Mouse (Mus musculus) intestine, embryonic 16.5 days (tissue): ENCODE results near the gene Sh2d6. TPM values are rescaled to one million over a fixed set of nuclear protein-coding genes. Genes with fewer than 3 reads are reported as not detected.

Source experiments
- ATAC-seq: fragments of 200-750 bp; cut with Nextera tagmentation; 2 replicates; pipeline ENCODE4 v1.8.0; 2017; ENCODE audit warnings: moderate TSS enrichment, moderate library complexity
- H3K27ac ChIP-seq: fragments of 300-500 bp; sonication (generic); 2 replicates; pipeline ENCODE4 v1.5.1; 2014; ENCODE audit warnings: mild to moderate bottlenecking, low read length
- H3K27me3 ChIP-seq: fragments of 300-500 bp; sonication (generic); replicated peaks from 2 replicates; pipeline ENCODE4 v1.6.1; 2014; ENCODE audit warnings: low read length, control low read depth, mixed read lengths; ENCODE audit not compliant: control insufficient read depth, insufficient read depth
- H3K36me3 ChIP-seq: fragments of 300-500 bp; sonication (generic); 2 replicates; pipeline ENCODE4 v1.6.1; 2014; ENCODE audit warnings: low read length, control low read depth; ENCODE audit not compliant: control insufficient read depth, insufficient read depth
- H3K4me1 ChIP-seq: fragments of 300-500 bp; sonication (generic); 2 replicates; pipeline ENCODE4 v1.6.1; 2014; ENCODE audit warnings: low read length, control low read depth, mixed read lengths; ENCODE audit not compliant: control insufficient read depth, insufficient read depth
- H3K4me2 ChIP-seq: fragments of 300-500 bp; sonication (generic); 2 replicates; pipeline ENCODE4 v1.6.1; 2014; ENCODE audit warnings: low read depth, low read length, control low read depth
- H3K4me3 ChIP-seq: fragments of 300-500 bp; sonication (generic); 2 replicates; pipeline ENCODE4 v1.5.1; 2014; ENCODE audit warnings: mild to moderate bottlenecking, low read length
- H3K9ac ChIP-seq: fragments of 300-500 bp; sonication (generic); 2 replicates; pipeline ENCODE4 v1.6.1; 2014; ENCODE audit warnings: low read depth, low read length
- H3K9me3 ChIP-seq: fragments of 300-500 bp; sonication (generic); 2 replicates; pipeline ENCODE4 v1.6.1; 2016; ENCODE audit warnings: low read length, control low read depth; ENCODE audit not compliant: control insufficient read depth
- WGBS: fragments of 180-500 bp; shearing (Covaris S2); extraction: QIAGEN DNeasy Blood & Tissue Kit; methylation state at CpG from one replicate; pipeline ENCODE4 v1.1.7; 2014; 5-methylcytosine and 5-hydroxymethylcytosine counted together
- polyA plus RNA-seq: library from polyadenylated mRNA; unstranded; fragments of >200 nt; fragmentation: Nextera tagmentation; extraction: Ambion mirVana; gene quantifications from 2 replicates; pipeline ENCODE4 v1.2.1, GENCODE M21; 2015

Sh2d6 gene
- polyA plus RNA-seq, 1 experiment from 2014 or later: 0.42 TPM

DNA sequence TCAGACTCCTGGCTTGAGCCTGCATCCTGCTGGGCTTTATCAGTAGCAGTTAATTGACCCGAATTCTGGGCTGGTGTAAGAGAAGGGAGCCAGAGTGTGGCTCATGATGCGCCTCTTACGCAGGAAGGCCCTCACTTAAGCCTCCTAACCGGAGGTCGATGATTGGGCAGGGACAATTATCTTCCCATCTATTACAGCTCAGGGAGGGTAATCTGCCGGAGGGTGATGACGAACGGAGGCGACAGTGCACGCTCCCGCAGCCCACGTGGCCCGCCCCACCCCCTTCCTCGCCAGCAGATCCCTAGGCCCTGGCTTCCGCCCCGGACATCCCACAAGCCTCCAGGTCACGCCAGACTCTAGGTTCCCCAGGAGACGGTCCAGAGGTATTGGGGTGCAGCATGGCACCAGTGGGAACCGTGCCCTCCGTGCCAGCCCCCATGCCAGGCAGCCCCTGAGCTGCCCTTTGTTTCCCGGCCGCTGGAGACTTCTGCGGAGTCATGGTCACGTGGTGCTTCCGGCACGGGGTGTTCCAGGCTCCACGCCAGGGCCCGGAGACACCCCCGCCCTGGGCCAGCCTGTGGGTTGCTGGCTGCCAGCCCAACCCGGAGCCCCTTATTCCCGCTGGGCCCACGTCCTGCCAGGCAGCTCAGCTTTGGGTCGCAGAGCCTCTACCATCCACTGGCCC is 9.0 kb downstream of the Sh2d6 start:
- 8% methylated on average over 33 of the region's 33 CpGs for WGBS
- Histone ChIP-seq H3K4me3 (peak overlapping the region; percentile 46), H3K9ac (peak overlapping the region; percentile 72), H3K4me1 (peaks cover 17% of the 10 kb centered on the region), H3K36me3 (no peaks in the 10 kb centered on the region), H3K27ac (peak overlapping the region; percentile 86), H3K4me2 (peak overlapping the region; percentile 69), H3K27me3 (no peaks in the 10 kb centered on the region), H3K9me3 (no peaks in the 10 kb centered on the region)
- peak; percentile 90 for ATAC-seq

DNA sequence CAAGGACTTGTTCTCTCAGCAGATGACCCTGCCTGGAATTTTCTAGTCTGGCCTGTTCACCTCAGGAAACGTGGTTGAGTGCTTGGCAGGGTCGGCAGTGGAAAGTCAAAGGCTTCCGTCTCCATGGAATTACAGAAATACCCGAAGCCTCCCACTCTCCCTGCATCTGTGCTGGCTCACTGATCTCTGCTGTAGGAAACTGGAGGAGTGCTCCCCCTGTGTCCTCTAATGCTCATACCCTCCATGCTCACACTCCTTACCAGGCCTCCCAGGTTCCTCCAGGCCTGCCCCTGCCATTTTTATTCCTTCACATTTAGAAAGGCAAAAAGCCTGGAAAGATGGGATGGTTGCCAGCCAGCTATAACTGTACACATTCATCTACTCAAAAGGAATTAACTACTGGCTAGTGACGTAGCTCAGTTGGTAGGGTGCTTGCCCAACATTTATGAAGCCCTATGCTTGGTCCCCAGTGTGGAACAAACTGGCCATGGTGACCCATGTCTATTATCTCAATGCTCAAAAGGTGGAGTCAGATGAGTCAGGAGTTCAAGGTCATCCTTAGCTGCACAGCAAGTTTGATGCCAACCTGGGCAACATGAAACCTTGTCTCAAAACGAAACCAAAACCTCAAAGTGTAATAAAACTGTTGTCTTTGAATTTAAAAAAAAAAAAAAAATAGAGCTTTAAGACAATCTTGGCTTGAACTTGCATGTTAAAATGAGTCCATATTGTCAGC is 10.7 kb downstream of the Sh2d6 start:
- WGBS: 70% methylated on average over 6 of the region's 6 CpGs
- no peak for ATAC-seq

DNA sequence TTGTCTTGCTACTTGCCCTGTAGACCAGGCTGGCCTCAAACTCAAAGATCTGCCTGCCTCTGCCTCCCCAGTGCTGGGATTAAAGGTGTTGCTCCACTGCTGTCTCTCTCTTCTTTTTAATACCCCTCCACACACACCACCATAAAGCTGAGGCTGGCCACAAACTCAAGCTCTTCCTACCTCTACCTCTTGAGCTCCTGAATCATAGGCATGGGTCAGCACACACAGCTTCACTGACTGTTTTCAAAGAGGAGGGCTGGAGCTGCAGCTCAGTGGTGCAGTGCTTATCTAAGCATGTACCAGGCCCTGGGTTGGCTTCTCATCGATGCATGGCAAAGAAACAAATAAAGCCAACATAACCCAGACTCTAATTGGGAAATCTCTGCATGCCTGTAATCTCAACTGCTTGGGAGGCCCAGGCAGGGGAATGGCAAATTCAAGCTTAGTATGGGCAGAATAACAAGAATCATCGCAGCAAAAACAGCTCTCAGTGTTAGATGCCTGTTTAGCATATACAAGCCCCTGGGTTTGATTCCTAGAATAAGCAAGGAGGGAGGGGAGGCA is 11.6 kb downstream of the Sh2d6 start:
- no peak for ATAC-seq
- Histone ChIP-seq H3K4me2 (no peak overlapping the region), H3K36me3 (no peaks in the 10 kb centered on the region), H3K27me3 (no peaks in the 10 kb centered on the region), H3K4me1 (peaks cover 17% of the 10 kb centered on the region), H3K9me3 (no peaks in the 10 kb centered on the region), H3K9ac (no peak overlapping the region), H3K27ac (no peak overlapping the region), H3K4me3 (no peak overlapping the region)
- WGBS: 76% methylated on average over 2 of the region's 2 CpGs

More for the DNA sequence above, 10.7 kb downstream of the Sh2d6 start:
- Histone ChIP-seq H3K4me2 (no peak overlapping the region), H3K27ac (no peak overlapping the region), H3K4me1 (peaks cover 17% of the 10 kb centered on the region), H3K9me3 (no peaks in the 10 kb centered on the region), H3K9ac (no peak overlapping the region), H3K27me3 (no peaks in the 10 kb centered on the region), H3K36me3 (no peaks in the 10 kb centered on the region), H3K4me3 (no peak overlapping the region)

DNA sequence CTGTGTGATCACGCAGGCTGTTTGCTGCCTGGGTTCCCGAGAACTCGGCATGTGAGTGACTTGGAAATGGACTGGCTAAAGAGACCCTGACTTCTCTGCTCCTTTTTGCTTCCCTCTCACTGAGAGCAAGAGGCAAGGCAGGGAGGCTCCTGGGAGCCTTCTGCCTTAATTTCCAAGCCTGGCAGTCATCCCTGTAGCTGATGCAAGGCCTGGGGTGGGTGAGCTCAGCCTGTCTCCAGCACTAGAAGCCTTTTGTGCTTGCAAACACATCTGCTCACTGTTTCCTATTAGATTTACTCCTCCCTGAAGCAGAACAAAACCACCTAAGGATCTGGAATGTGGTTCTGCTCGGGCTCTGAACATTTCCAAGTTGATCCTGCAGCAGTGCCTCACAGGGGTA is 12.9 kb downstream of the Sh2d6 start:
- no peak for ATAC-seq
- H3K4me3 ChIP-seq: no peak overlapping the region
- no peak overlapping the region for H3K9ac ChIP-seq
- WGBS: 78% methylated on average over 4 of the region's 4 CpGs
- H3K36me3 ChIP-seq: no peaks in the 10 kb centered on the region
- no peak overlapping the region for H3K27ac ChIP-seq
- no peaks in the 10 kb centered on the region for H3K27me3 ChIP-seq
- H3K9me3 ChIP-seq: no peaks in the 10 kb centered on the region
- H3K4me1 ChIP-seq: peaks cover 17% of the 10 kb centered on the region
- no peak overlapping the region for H3K4me2 ChIP-seq

DNA sequence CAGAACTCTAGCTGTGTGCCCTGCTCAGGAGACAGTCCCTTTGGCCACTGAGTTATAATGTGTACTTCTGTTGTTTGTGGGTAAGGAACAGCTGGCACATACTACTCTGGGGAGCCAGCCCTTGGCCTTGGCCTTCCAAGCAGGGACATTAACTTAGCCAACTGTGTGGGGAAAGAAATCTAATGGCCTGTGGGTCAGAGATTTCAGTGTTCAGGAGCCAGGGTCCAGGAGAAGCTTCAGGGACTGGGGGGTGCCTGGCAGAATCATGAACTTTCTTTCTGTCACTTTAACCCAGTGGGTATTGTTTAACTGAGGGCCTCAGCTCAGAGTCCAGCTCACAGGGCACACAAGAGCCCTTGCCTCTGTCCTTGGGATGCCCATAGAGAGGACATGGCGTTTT is 15.4 kb downstream of the Sh2d6 start:
- ATAC-seq: no peak
- Histone ChIP-seq H3K9me3 (no peaks in the 10 kb centered on the region), H3K36me3 (no peaks in the 10 kb centered on the region), H3K4me3 (no peak overlapping the region), H3K27me3 (no peaks in the 10 kb centered on the region), H3K4me1 (0 out of 2 replicates have a peak, but pooled peaks cover 3% of the 10 kb centered on the region), H3K27ac (no peak overlapping the region), H3K9ac (no peak overlapping the region), H3K4me2 (no peak overlapping the region)
- WGBS: 70% methylated on average over 1 of the region's 1 CpGs

DNA sequence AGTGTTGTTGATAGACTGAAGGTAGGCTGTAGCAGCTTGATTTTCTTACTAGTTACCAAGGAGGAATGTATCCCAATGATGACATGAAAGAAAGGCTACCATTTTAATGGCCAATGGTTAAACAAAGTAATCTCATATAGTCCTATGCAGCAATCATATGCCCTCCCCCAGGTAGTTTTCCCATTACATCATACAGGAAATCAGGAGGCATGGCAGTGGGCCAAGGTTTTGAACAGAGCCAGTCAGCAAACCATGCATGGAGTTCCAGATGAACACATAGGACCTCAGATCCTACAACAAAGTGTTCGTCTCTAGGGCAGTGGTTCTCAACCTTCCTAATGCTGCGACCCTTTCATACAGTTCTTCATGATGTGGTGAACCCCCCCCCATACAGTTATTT is 17.6 kb downstream of the Sh2d6 start:
- no peak overlapping the region for H3K27ac ChIP-seq
- H3K36me3 ChIP-seq: no peaks in the 10 kb centered on the region
- 0 out of 2 replicates have a peak, but pooled peaks cover 3% of the 10 kb centered on the region for H3K4me1 ChIP-seq
- H3K4me2 ChIP-seq: no peak overlapping the region
- WGBS: 87% methylated on average over 2 of the region's 2 CpGs
- ATAC-seq: peak; percentile 42; the same call in 1 of the 2 replicates
- H3K4me3 ChIP-seq: no peak overlapping the region
- no peaks in the 10 kb centered on the region for H3K9me3 ChIP-seq
- H3K27me3 ChIP-seq: no peaks in the 10 kb centered on the region
- H3K9ac ChIP-seq: no peak overlapping the region

DNA sequence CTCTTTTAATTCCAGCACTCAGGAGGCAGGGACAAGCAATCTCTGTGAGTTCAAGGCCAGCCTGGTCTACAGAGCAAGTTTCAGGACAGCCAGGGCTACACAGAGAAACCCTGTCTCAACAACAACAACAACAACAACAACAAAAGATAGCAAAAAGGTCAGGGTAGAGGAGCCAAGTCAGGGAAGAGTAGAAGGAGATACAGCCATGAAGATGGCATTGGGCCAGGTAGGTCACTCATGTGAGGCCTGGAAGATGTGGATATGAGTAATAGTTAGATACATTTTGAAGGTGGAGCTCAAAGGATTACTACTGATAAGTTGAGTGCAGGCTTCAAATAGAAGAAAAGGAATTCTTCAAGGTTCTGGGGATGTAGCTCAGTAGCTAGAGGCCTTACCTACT is 18.2 kb downstream of the Sh2d6 start:
- ATAC-seq: no peak
- no peaks in the 10 kb centered on the region for H3K9me3 ChIP-seq
- no peak overlapping the region for H3K9ac ChIP-seq

DNA sequence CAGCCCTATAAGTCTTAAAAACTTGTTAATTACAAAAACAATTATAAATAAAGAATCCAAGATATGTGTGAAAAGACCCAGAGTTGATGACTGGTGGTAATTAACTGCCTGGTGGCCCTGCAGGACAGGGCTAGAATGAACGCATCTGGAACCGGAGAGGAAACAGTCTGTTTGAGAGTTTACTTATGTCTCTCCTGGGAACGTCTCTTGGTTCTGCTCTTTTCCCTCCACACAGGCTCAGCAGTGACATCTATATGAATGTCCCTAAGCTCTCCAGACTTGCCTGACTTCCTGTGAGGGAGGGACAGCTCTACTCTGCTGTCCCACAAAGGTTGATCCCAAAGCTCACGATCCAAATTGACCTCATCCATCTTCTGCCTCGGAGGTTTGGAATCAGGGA is 22.6 kb downstream of the Sh2d6 start:
- WGBS: 36% methylated on average over 5 of the region's 5 CpGs
- Histone ChIP-seq H3K9ac (no peak overlapping the region), H3K36me3 (no peaks in the 10 kb centered on the region), H3K27ac (no peak overlapping the region), H3K4me1 (0 out of 2 replicates have a peak, but pooled peaks cover 3% of the 10 kb centered on the region), H3K27me3 (no peaks in the 10 kb centered on the region), H3K9me3 (no peaks in the 10 kb centered on the region), H3K4me3 (no peak overlapping the region), H3K4me2 (no peak overlapping the region)
- no peak for ATAC-seq

More for the DNA sequence above, 18.2 kb downstream of the Sh2d6 start:
- no peaks in the 10 kb centered on the region for H3K36me3 ChIP-seq
- no peak overlapping the region for H3K4me2 ChIP-seq
- 0 out of 2 replicates have a peak, but pooled peaks cover 3% of the 10 kb centered on the region for H3K4me1 ChIP-seq
- H3K27me3 ChIP-seq: no peaks in the 10 kb centered on the region
- H3K27ac ChIP-seq: no peak overlapping the region
- H3K4me3 ChIP-seq: no peak overlapping the region

DNA sequence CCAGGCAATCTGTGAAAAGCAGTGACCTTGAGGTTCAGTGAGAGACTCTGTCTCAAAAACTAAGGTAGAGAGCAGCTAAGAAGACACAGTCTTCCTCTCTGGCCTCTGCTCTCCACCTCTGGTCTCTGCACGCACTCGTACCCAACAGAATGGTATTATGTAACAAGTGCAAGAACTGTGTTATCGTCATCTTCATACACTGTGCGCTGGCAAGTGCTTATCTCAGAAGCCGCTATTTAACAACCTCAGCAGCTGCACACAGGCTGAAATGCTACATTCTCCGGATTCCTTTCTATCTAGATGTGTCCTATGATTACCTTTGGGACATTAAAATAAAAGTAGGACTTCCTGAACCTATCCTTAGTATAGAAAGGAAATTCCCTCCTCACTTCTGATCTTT is 28.6 kb downstream of the Sh2d6 start:
- Histone ChIP-seq H3K27ac (no peak overlapping the region), H3K36me3 (no peaks in the 10 kb centered on the region), H3K4me3 (no peak overlapping the region), H3K4me2 (no peak overlapping the region), H3K9me3 (no peaks in the 10 kb centered on the region), H3K4me1 (peaks cover 9% of the 10 kb centered on the region; the same call in 1 of the 2 replicates), H3K9ac (no peak overlapping the region), H3K27me3 (no peaks in the 10 kb centered on the region)
- 32% methylated on average over 6 of the region's 6 CpGs for WGBS
- peak; percentile 83 for ATAC-seq
